Mouse (Mus musculus) bone marrow, adult 2 months (tissue): ENCODE measurements around the gene Ttn. TPM values are rescaled to one million over a fixed set of nuclear protein-coding genes. Genes with fewer than 3 reads are reported as not detected.

Source experiments
- H3K27ac ChIP-seq: fragments of 200-500 bp; 2 replicates; pipeline ENCODE4 v1.5.1; 2012; ENCODE audit warnings: low read depth, mild to moderate bottlenecking, control low read depth, inconsistent platforms, low read length; ENCODE audit not compliant: control insufficient read depth, poor library complexity, insufficient read depth
- H3K4me1 ChIP-seq: fragments of 200-500 bp; 2 replicates; pipeline ENCODE4 v1.6.1; 2011; ENCODE audit warnings: low read length; ENCODE audit not compliant: control insufficient read depth, insufficient read depth
- H3K4me3 ChIP-seq: fragments of 200-500 bp; replicated peaks from 2 replicates; pipeline ENCODE3; 2011; ENCODE audit warnings: mild to moderate bottlenecking, low read depth, low read length, control low read depth; ENCODE audit not compliant: control insufficient read depth
- CTCF ChIP-seq: fragments of 200-500 bp; IDR thresholded peaks from 2 replicates; pipeline ENCODE4 v1.5.1; 2011; ENCODE audit warnings: low read length, control low read depth; ENCODE audit not compliant: control insufficient read depth, insufficient read depth
- POLR2A ChIP-seq: fragments of 200-500 bp; IDR thresholded peaks from 2 replicates; pipeline ENCODE4 v1.6.1; 2011; ENCODE audit warnings: low read depth, mild to moderate bottlenecking, control low read depth, low read length, borderline replicate concordance; ENCODE audit not compliant: control insufficient read depth
- WGBS: fragments of 180-500 bp; shearing (Covaris S2); methylation state at CpG from one replicate; pipeline ENCODE4 v1.1.7; 2018; 5-methylcytosine and 5-hydroxymethylcytosine counted together
- polyA plus RNA-seq: library from polyadenylated mRNA; stranded (reverse); fragments of >200 nt; gene quantifications from 2 replicates; pipeline ENCODE4 v1.2.4, GENCODE M21; 2011; ENCODE audit warnings: low replicate concordance; ENCODE audit not compliant: missing spikeins, insufficient read depth, insufficient read length

Gene Ttn
- polyA plus RNA-seq, 1 experiment: 8.3 TPM

- H3K4me1 ChIP-seq: no peaks in the 10 kb centered on the region; the same call in 1 of the 2 replicates
- H3K4me3 ChIP-seq: no peak overlapping the region
- 85% methylated on average over 13 of the region's 13 CpGs for WGBS
- no peak for TF ChIP-seq POLR2A
- TF ChIP-seq CTCF: no peak
- H3K27ac ChIP-seq: no peak overlapping the region
Measured at GRCm38 (mm10) chr2:76764526-76764925, 217.8 kb downstream of the Ttn start.

GRCm38 (mm10) chr2:76762154-76762553 lies 220.2 kb downstream of the Ttn start:
- H3K27ac ChIP-seq: no peak overlapping the region
- 85% methylated on average over 6 of the region's 6 CpGs for WGBS
- no peak for TF ChIP-seq POLR2A
- H3K4me3 ChIP-seq: no peak overlapping the region
- no peaks in the 10 kb centered on the region for H3K4me1 ChIP-seq

DNA sequence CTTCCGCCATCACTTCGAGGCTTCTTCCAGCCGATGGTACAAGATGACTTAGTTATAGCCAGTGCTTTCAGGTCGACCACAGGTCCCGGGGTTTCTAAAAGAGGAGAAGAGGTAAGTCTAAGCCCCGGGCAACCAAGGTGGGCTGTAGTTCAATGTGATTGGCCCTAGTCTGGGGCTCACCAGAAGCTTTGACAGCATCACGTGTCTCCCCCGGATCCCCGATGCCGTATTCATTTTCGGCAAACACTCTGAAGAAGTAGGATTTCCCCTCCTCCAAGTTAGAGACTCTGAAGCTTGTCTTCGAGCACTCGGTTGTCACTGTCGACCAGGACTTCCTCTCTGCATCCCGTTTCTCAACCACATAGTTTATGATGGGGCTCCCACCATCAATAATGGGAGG lies 225.9 kb downstream of the Ttn start:
- no peak for TF ChIP-seq POLR2A
- no peak for TF ChIP-seq CTCF
- Histone ChIP-seq H3K4me1 (no peaks in the 10 kb centered on the region), H3K4me3 (no peak overlapping the region), H3K27ac (no peak overlapping the region)
- WGBS: 85% methylated on average over 15 of the region's 15 CpGs

DNA sequence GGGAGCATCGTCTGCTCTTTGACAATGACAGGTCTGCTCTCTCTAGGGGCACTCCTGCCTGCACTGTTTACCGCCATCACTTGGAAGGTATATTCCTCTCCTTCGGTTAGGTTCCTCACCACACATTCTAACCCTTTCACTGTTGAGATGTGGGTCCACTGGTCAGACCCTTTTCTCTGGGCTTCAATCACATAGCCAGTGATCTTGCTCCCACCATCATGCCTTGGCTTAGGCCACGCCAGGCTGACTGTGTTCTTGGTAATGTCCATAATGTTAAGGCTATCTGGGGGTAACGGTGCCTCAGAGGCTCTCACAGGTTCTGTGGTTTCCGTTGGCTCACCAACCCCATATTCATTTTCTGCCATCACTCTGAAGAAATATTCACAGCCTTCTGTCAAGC lies 230.4 kb downstream of the Ttn start:
- TF ChIP-seq CTCF (no peak), POLR2A (no peak)
- Histone ChIP-seq H3K4me3 (no peak overlapping the region), H3K4me1 (no peaks in the 10 kb centered on the region), H3K27ac (no peak overlapping the region)
- WGBS: 85% methylated on average over 6 of the region's 6 CpGs

DNA sequence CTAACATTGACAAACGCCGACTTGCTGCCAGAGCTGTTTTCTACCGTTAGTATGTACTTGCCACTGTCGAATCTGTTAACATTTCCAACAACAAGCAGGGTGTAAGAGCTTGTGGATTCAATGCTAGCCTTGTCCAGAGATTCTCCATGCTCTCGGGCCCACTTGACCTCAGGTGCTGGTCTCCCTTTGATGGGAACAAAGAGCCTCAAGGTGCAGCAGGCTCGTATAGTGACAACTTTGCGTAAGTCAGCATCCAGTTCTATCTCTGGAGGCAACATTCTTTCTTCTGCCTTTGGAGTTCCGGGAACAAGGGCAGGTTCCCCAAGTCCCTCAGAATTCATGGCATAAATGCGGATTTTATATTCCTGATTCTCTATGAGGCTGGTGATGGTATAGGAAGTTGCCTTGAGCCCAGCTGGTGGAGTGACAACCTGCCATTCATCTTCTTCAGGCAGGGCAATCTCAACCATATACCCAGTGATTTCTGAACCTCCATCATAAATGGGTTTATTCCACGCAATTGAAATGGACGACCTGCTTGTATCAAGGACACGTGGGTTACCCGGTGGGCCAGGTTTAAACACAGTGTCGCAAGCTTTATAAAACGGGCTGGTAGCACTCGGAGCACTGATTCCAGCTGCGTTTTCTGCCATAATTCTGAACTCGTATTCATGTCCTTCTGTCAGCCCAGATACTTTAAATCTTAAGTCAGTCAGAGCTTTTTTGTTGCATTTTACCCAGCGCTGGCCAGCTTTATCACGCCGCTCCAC lies 232.8 kb downstream of the Ttn start:
- H3K4me1 ChIP-seq: no peaks in the 10 kb centered on the region
- WGBS: 90% methylated on average over 21 of the region's 21 CpGs
- H3K4me3 ChIP-seq: no peak overlapping the region
- H3K27ac ChIP-seq: no peak overlapping the region
- TF ChIP-seq CTCF (no peak), POLR2A (no peak)

DNA sequence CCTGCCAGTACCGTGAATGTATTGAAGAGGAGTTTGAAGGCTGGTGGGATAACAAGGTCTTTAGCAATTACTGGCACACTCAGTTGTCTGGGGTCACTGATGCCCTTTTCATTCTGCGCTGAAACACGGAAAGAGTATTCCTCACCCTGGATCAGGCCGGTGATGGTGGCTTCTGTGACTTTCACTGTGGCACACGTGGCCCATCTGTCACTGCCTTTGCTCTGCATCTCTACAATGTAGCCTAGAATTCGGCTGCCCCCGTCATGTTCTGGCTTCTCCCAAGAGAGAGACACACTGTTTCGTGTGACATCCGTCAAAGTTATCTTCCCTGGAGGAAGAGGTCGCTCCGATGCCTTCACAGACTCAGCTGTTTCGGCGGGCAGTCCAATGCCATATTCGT lies 233.7 kb downstream of the Ttn start:
- Histone ChIP-seq H3K27ac (no peak overlapping the region), H3K4me3 (no peak overlapping the region), H3K4me1 (no peaks in the 10 kb centered on the region)
- TF ChIP-seq POLR2A (no peak), CTCF (no peak)
- 91% methylated on average over 14 of the region's 14 CpGs for WGBS

DNA sequence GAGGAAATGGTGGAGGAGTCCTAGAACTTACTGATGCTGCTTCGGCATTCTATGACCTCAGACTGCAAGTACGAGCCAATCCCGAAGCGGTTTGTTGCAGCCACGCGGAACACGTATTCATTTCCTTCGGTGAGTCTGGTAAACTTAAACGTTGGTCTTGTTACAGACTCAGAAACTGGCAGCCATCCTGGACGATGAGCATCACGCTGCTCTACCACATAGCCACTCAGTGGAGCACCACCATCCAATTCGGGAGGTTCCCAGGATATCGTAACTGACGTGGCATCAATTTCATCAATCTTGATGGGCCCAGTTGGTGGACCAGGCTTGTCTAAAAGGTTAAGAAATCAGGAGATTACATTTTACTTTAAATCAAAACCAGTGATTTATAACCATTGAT lies 262.7 kb downstream of the Ttn start:
- 93% methylated on average over 14 of the region's 14 CpGs for WGBS
- H3K4me1 ChIP-seq: no peaks in the 10 kb centered on the region
- TF ChIP-seq POLR2A (no peak), CTCF (no peak)
- no peak overlapping the region for H3K27ac ChIP-seq
- H3K4me3 ChIP-seq: no peak overlapping the region

GRCm38 (mm10) chr2:76714984-76715383 lies 267.4 kb downstream of the Ttn start:
- WGBS: 81% methylated on average over 8 of the region's 8 CpGs
- H3K4me1 ChIP-seq: no peaks in the 10 kb centered on the region
- H3K4me3 ChIP-seq: no peak overlapping the region
- no peak overlapping the region for H3K27ac ChIP-seq
- no peak for TF ChIP-seq CTCF
- TF ChIP-seq POLR2A: no peak

- Histone ChIP-seq H3K27ac (no peak overlapping the region), H3K4me1 (no peaks in the 10 kb centered on the region), H3K4me3 (no peak overlapping the region)
- 85% methylated on average over 3 of the region's 3 CpGs for WGBS
- TF ChIP-seq POLR2A (no peak), CTCF (no peak)
Measured at GRCm38 (mm10) chr2:76708512-76708911, 273.8 kb downstream of the Ttn start.
